Mouse (Mus musculus) cerebellum, adult 2 months (tissue): Measurements from ENCODE around the gene Iqsec1.

Experiments
- CTCF ChIP-seq: fragments of 200-500 bp; IDR thresholded peaks from 2 replicates; pipeline ENCODE4 v1.5.1; 2011; ENCODE audit warnings: low read depth, mild to moderate bottlenecking, control low read depth, low read length, moderate library complexity, borderline replicate concordance; ENCODE audit not compliant: insufficient read depth
- POLR2A ChIP-seq: fragments of 200-500 bp; IDR thresholded peaks from 2 replicates; pipeline ENCODE4 v1.6.1; 2011; ENCODE audit warnings: low read length, control low read depth, borderline replicate concordance; ENCODE audit not compliant: insufficient read depth

DNA sequence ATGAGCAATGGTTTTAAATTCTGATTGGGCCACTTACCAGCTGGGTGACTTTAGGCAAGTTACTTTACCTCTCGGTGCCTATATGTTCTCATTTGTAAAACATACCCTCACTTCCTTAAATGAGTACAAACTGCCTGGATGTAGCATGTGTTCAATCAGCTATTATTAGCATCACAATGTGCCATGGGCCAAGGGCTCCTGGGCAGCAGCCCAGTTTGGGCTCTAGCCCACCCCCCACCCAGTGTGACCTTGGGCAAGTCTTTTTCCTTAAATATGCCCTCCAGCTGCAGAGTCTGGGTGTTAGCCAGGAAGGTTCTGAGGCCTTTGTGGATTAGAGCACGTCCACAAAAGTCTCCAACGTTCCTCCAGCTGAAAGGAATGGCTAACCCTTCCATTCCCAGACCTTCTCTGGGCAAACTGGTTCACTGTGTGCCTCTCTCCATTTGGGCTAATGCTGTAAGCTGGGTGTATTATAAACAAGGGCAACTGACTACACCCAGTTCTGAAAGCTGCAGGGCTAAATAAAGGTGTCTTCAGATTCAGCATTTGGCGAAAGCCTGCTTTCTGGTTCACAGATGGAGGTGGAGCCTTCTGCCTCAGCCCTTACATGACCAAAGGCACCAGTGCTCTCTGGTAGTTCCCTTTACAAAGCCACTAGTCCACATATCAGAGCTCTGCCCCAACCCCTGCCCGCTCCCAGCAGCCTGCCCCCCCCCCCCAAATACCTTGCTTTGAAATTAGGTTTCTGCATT lies 101.3 kb downstream of the Iqsec1 start:
- TF ChIP-seq POLR2A (no peak), CTCF (no peak)
